Mouse (Mus musculus) brain, embryonic 14.5 days (tissue): ENCODE data around the gene Engase.

ENCODE experiments used
- CTCF ChIP-seq: fragments of 200-500 bp; IDR thresholded peaks from 2 replicates; pipeline ENCODE4 v1.5.1; 2012; ENCODE audit warnings: inconsistent platforms, mild to moderate bottlenecking, moderate library complexity, borderline replicate concordance; ENCODE audit not compliant: insufficient read depth, insufficient read length; ENCODE audit errors: extremely low read depth
- POLR2A ChIP-seq: fragments of 200-500 bp; IDR thresholded peaks from 2 replicates; pipeline ENCODE4 v1.6.1; 2012; ENCODE audit warnings: mild to moderate bottlenecking, inconsistent platforms, borderline replicate concordance; ENCODE audit not compliant: poor library complexity, insufficient read depth, insufficient read length, severe bottlenecking; ENCODE audit errors: extremely low read depth

DNA sequence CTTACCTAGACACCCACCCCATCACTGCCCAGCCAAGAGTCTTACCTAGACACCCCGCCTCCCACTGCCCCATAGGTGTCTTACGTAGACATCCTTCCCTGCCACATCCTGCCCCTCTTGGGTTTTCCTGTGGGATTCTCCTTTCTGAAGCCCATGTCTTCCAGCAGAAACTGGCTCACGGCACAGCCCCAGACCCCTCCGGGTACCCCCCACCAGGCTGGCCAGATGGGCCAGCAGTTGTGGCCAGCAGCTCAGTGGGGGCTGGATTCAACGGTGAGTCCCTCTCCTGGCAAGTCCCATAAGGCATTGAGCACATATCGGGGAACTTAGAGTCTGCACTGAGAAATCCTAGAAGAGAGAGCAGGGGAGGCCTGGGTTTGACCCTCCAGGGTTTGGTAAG is 9.7 kb downstream of the Engase start:
- no peak for TF ChIP-seq POLR2A
- no peak for TF ChIP-seq CTCF
